Mouse (Mus musculus) small intestine, adult 2 months (tissue): ENCODE measurements around the gene Pnmt.

ENCODE experiments used
- CTCF ChIP-seq: fragments of 200-500 bp; IDR thresholded peaks from 2 replicates; pipeline ENCODE4 v1.5.1; 2012; ENCODE audit warnings: low read depth, mild to moderate bottlenecking, control low read depth, inconsistent platforms, low read length, moderate library complexity, mixed read lengths; ENCODE audit not compliant: insufficient replicate concordance, insufficient read length; ENCODE audit errors: extremely low read depth
- POLR2A ChIP-seq: fragments of 200-500 bp; IDR thresholded peaks from 2 replicates; pipeline ENCODE4 v1.6.1; 2012; ENCODE audit warnings: low read depth, mild to moderate bottlenecking, control low read depth, inconsistent platforms, low read length, moderate library complexity

- TF ChIP-seq CTCF = no peak
- TF ChIP-seq POLR2A = no peak
These were observed 45.7 kb upstream of the Pnmt start for GRCm38 (mm10) chr11:98340597-98340996.
